Mouse (Mus musculus) retina, postnatal 1 day (tissue): ENCODE data around the gene Fkbp11.

Source experiments
- DNase-seq: peaks from one replicate; pipeline ENCODE4 v3.0.0-alpha.2; 2012

The Fkbp11 gene

GRCm38 (mm10) chr15:98738796-98739195 lies 10.8 kb upstream of the Fkbp11 start:
- no peak for DNase-seq

- no peak for DNase-seq
Measured at GRCm38 (mm10) chr15:98737881-98738280, 9.9 kb upstream of the Fkbp11 start.

DNA sequence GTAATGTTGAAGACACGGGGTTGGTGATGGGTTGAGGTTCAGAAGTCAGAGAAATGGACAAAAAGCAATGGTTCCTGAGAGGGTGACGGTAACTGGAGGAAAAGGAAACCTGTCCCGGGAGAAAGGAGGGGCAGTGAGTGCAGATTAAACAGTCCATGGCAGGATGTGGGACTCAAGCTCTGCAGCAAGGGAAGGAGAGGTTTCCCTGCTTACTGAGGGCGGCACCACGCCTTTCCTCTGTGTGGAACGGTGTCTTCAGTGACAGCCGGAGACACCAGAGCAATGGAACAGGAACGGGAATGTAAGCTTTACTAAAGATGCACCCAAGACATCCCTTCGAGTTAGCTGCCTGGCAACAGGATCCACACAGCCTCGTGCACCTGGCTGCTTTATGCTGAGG lies 8.5 kb upstream of the Fkbp11 start:
- DNase-seq: no peak

DNA sequence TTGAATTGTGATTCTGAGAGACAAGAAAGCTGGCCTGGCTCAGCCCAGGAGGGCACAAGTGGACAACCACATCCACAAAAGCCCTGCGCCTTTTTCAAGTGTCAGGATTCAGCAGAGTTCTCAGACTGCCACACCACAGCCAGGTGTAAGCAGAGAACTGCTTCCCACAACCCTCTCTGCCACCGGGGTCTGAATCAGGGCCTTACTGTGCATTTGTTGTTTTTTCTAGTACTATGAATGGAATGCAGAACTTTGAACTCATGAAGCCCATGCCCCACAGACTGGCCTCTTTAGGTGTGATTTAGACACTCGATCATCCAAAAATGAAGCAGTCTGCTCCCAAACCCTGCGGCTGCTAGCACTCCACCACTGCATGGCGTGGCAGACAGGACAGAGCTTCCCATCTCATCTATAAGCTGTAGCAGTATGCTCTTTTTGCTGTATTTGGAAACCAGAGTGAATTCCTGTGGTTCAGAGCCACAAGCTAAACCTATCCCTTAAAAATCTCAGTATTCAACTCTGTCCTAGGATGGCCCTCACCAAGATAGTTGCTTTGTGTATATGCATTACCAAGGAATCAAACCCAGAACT lies 6.1 kb upstream of the Fkbp11 start:
- DNase-seq: no peak

GRCm38 (mm10) chr15:98733370-98733769 lies 5.4 kb upstream of the Fkbp11 start:
- DNase-seq: peak; percentile 32

GRCm38 (mm10) chr15:98732006-98732531 lies 4.1 kb upstream of the Fkbp11 start:
- no peak for DNase-seq

- DNase-seq: no peak
Measured at GRCm38 (mm10) chr15:98730790-98731189, 2.8 kb upstream of the Fkbp11 start.

GRCm38 (mm10) chr15:98729791-98730545 lies 2.0 kb upstream of the Fkbp11 start:
- DNase-seq: no peak

GRCm38 (mm10) chr15:98728366-98728765 lies 368 bp upstream of the Fkbp11 start:
- no peak for DNase-seq

- DNase-seq: no peak
Measured at GRCm38 (mm10) chr15:98726746-98727145, 1.3 kb downstream of the Fkbp11 start.

DNA sequence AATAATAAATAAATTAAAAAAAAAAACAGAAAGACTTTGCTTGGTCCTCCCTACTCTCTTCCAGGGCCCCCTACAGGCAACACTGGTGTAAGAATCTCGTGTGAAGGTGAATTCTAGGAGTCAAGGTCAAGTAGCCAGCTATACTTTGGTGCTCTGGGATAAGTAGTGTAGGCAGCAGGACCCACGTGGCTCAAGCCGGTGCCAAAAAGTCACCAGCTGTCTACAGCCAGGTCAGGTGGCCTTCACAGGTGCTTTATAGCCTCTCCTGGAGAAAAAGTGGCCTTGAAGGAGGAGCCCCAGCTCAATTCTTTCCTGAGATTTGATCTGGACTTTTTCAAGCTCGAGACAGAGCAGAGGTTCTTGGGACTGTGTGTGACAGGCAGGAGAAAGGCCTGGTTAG lies 1.9 kb downstream of the Fkbp11 start:
- DNase-seq: no peak

- no peak for DNase-seq
Measured at GRCm38 (mm10) chr15:98724441-98724840, 3.6 kb downstream of the Fkbp11 start.

GRCm38 (mm10) chr15:98722854-98723253 lies 5.1 kb downstream of the Fkbp11 start:
- DNase-seq: no peak

GRCm38 (mm10) chr15:98722191-98722590 lies 5.8 kb downstream of the Fkbp11 start:
- DNase-seq: no peak

DNA sequence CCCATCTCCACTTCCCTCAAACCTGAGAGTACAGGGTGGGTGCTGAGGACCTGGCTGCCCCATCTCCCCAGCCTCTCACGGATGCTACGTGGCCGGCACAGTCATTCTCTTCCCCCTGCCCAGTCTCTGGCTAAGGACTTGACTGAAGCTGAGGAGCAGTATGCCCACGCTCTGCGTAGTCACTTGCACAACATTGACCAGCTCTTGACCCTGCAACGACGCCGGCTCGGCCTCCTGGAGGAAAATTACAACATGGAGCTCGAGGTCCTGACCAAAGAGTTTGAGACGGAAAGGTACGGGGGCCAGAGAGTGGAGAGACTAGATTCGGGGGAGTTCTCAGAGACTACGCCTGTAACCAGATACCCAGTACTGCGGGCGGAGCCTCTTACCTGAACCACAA lies 10.7 kb downstream of the Fkbp11 start:
- no peak for DNase-seq

DNA sequence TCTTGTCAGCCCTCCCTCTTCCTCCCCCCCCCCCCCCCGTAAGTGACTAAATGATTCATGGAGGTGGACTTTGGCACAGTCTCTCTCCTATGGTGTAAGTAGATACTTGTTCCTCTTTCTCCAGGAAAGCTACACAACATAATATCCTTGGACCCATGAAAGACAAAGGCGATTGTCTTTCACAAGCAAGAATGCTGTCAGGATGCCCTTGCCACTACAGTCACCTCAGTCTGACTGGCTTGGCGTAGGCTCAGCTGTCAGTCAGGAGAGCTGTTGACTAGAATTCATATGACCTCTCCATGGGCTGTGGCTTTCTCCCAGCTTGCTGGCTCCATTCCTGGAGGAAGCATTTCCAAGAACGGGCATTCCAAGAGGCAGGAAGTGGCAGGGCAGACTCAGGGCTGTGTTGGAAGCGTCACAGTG lies 13.8 kb downstream of the Fkbp11 start:
- no peak for DNase-seq

- peak; percentile 76 for DNase-seq
Measured at GRCm38 (mm10) chr15:98710442-98710841, 17.6 kb downstream of the Fkbp11 start.

GRCm38 (mm10) chr15:98707766-98708372 lies 20.1 kb downstream of the Fkbp11 start, which contains the start of gene Ccdc65:
Gene Ccdc65 (plus strand): TSS chr15:98708207.
- peak; percentile 96 for DNase-seq

- DNase-seq: no peak
Measured at GRCm38 (mm10) chr15:98704312-98704711, 23.7 kb downstream of the Fkbp11 start.

GRCm38 (mm10) chr15:98699190-98700105 lies 28.6 kb downstream of the Fkbp11 start:
- DNase-seq: peak; percentile 90

DNA sequence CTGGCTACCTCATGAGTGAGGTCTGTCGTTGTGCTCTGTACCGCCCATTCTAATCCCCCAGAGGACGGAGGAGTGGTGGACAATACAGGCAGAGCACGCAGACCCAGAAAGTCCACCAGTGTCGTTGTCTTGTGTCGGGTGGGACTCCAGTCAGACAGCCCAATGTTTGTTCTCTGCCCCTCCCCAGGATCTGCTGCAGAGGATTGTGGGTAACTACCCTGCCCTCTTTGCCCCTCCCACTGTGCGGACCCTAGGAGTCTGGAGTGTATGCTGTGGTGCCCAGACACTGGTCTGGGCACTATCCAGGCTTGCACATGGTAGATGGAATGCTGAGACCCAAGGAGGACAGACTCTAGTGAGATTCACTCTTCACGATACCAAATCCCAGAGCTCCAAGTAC lies 31.8 kb downstream of the Fkbp11 start:
- no peak for DNase-seq

GRCm38 (mm10) chr15:98695726-98696125 lies 32.3 kb downstream of the Fkbp11 start:
- DNase-seq: no peak
